Mouse (Mus musculus) gastrocnemius, postnatal 36 days (tissue): ENCODE data around the gene Krtap19-5. TPM values are rescaled to one million over a fixed set of nuclear protein-coding genes. Genes with fewer than 3 reads are reported as not detected.

ENCODE experiments used
- DNase-seq, 2 experiments: peaks; one replicate each; pipeline ENCODE4 v3.0.0; 2022
- intact Hi-C: fragments of 180-260 bp; cut with DNase I; formaldehyde crosslinking; loops from one replicate; pipeline ENCODE4 v1.15.1; 2025
- long read RNA-seq, 2 experiments: library from polyadenylated mRNA; stranded (forward); transcript quantifications; one replicate each; pipeline ENCODE4 v2.0.0; 2021
- total RNA-seq, 2 experiments: library from RNA; stranded (reverse); gene quantifications; 2 replicates each; pipeline ENCODE4 v1.2.3; 2021

Gene Krtap19-5
- total RNA-seq, result not detected
- long read RNA-seq, experiment 1, result 0 reads
- long read RNA-seq, experiment 2, result 0 reads

GRCm38 (mm10) chr16:88896357-88896756 is at the start of gene Krtap19-5:
Gene Krtap19-5, minus strand, starts transcription at chr16:88896457.
- DNase-seq, result no peak
- intact Hi-C loops, result no loop called here

DNA sequence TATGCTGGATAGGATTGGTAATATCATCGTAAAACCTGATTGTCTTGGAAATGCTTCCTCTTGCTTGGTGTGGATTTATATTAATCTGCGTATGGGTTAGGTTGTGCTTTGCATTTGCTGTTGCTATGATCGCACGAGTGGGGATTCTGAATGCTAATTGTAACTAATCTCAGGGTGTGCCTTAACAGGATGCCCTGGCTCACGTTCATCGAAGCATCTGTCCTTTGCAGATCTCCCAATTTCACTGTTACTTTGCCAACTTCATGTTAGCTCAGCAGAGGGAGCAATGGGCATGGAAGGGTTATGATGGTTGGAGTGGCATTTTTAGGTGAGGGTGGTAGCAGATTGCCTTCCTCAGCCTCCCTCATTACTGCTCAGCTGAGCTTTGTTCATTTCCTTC is 44.8 kb upstream of the Krtap19-5 start:
- DNase-seq, result no peak
- intact Hi-C loops, result no loop called here

- DNase-seq, result no peak
These were observed 42.0 kb upstream of the Krtap19-5 start for GRCm38 (mm10) chr16:88938252-88938651.

DNA sequence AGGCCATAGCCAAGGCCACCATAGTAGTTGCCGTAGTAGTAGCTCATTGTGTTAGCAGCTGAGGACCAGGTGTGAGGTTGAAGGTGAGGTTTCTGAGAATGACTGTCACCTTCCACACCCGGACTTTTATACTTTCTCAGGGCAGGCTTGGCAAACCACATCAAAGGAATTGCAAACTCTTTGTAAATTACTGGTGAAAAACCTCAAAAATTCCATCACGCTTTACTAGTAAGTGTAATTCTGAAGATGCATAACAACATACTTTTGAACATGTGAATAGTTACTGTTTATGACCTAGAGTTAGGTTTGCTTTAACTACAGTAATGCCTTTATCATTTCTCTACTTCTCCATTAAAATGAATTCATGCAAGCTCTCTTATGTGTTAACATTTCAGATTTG is 35.9 kb upstream of the Krtap19-5 start, which contains the start of gene Krtap19-9b:
Krtap19-9b (minus strand) TSS at position 101 of the 400 bp plus-strand sequence.
- intact Hi-C loops, result no loop called here
- DNase-seq, result no peak

More at GRCm38 (mm10) chr16:88938252-88938651, 42.0 kb upstream of the Krtap19-5 start:
- intact Hi-C loops, result no loop called here

DNA sequence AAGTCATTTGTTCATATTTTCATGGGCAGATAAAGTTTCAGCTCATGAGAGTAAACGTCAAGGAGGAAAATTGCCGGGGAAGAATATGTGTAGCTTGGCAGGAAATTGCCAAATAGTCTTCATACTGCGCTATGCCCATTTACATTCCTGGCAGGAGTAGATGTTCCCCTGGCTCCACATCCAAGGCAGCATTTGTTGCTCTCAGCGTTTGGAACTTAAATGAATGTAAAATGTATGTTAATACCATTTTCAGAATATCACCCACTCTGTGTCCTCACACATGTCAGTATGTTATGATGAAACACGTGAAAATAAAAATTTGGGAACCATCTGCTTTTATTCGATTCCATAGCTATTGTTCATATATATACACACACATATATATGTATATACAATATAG is 9.4 kb downstream of the Krtap19-5 start:
- intact Hi-C loops, result no loop called here
- DNase-seq, result no peak

DNA sequence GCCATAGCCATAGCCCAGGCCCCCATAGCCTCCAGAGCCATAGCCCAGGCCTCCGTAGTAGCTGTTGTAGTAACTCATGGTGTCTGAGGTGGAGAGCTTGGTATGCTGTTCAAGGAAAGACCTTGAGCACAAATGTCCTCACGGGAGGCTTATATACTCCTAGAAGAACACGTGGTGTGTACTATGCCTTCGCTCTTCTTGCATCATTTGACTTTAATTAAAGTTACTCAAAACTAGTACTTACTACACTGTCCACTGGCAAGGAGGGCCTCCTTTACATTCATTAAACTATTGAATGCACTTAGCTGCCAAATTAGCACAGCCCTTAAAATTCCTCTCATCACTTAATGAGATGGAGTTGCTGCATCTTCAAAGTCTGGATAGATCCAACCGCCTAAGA is 11.3 kb downstream of the Krtap19-5 start, which contains the start of gene Krtap19-4:
Krtap19-4 (minus strand) TSS at position 101 of the 400 bp plus-strand sequence.
- intact Hi-C loops, result no loop called here

GRCm38 (mm10) chr16:88877938-88878337 is 18.3 kb downstream of the Krtap19-5 start, which contains the start of gene Krtap19-3:
Gene Krtap19-3, minus strand, starts transcription at chr16:88878038.
- intact Hi-C loops, result no loop called here
- DNase-seq, result no peak

More for the DNA sequence above, 11.3 kb downstream of the Krtap19-5 start, which contains the start of gene Krtap19-4:
- no peak for DNase-seq

DNA sequence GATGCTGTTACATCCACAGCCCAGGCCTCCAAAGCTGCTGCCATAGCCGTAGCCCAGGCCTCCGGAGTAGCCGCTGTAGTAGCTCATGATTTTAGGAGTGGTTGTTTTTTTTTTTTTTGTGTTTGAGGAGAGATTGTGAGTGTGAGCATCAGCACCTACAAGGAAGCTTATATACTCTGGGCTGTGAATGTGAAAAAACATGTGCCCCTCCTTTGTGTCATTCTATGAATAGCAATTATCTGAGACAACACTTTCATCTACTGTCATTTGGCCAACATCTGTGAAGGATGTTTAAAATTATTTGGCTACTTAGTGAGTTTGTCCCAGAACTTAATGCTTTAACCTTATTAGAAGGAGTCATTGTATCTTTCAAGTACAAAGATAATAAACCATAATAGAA is 22.1 kb downstream of the Krtap19-5 start, which contains the start of gene Krtap19-2:
Krtap19-2 (minus strand) TSS at position 101 of the 400 bp plus-strand sequence.
- DNase-seq, result no peak
- intact Hi-C loops, result no loop called here

DNA sequence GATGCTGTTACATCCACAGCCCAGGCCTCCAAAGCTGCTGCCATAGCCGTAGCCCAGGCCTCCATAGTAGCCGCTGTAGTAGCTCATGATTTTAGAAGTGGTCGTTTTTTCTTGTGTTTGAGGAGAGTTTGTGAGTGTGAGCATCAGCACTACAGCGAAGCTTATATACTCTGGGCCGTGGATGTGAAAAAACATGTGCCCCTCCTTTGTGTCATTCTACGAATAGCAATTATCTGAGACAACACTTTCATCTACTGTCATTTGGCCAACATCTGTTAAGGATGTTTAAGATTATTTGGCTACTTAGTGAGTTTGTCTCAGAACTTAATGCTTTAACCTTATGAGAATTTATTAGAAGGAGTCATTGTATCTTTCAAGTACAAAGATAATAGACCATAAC is 26.9 kb downstream of the Krtap19-5 start, which contains the start of gene Krtap19-1:
Krtap19-1 (minus strand) TSS at position 101 of the 400 bp plus-strand sequence.
- intact Hi-C loops, result no loop called here
- no peak for DNase-seq

GRCm38 (mm10) chr16:88864887-88865407 is 31.3 kb downstream of the Krtap19-5 start:
- intact Hi-C loops, result no loop called here
- DNase-seq, result no peak

DNA sequence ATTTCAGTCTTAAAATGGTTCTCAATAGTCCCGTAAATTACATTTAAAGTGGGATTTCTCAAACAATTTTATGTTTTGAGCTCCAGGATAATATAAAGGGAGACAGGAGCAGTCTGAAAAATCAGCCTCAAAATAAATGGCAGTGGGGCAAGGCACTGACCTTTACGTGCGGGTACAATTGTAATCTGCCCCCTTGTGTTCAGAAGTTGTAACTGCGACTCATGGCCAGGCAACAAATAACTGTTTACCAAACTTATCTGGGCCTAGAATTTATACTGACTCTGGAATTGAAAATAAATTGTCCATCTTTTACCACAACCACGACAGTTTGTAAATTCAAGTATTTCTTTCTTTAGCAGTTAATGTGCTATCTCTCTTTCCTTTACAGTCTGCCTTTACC is 44.8 kb downstream of the Krtap19-5 start:
- intact Hi-C loops, result loop anchor here (5.0 kb wide), 1 partner anchor 194 kb away; no protein-coding TSS in a partner anchor
- DNase-seq, result no peak

DNA sequence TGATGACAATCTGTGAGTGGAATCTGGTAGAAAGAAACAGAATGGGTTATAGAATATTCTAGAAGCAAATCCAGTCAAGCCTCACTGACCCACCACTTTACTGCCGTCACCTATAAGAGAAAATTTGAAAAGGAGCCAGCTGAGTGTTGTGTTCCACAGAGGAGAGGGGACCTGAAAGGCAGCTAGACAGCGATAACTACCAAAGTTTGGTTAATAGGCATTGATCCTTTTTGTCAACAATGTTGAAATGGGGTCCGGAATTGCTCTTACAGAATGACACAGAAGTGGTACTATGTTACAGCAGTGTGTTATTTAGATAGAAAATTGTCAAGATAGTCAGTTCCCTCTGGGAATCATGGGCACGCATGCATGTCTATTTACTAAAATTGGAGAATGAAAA is 47.7 kb downstream of the Krtap19-5 start:
- intact Hi-C loops, result no loop called here
- no peak for DNase-seq

GRCm38 (mm10) chr16:88847363-88847762 is 48.9 kb downstream of the Krtap19-5 start:
- no peak for DNase-seq
- intact Hi-C loops, result no loop called here

Other genes with a start within 250 kb of the Krtap19-5 start
- gene Krtap26-1, start 248.7 kb downstream of the Krtap19-5 start, total RNA-seq, result not detected
- not detected for gene Krtap27-1, start 224.8 kb downstream of the Krtap19-5 start, total RNA-seq
- gene 2310061N02Rik, start 188.5 kb downstream of the Krtap19-5 start, total RNA-seq, result not detected
- not detected for gene Krtap13-1, start 167.6 kb downstream of the Krtap19-5 start, total RNA-seq
- gene Krtap13, start 144.8 kb downstream of the Krtap19-5 start, total RNA-seq, result not detected
- not detected for gene 2310034C09Rik, start 137.6 kb downstream of the Krtap19-5 start, total RNA-seq
- not detected for gene 2310057N15Rik, start 122.3 kb downstream of the Krtap19-5 start, total RNA-seq
- not detected for gene Gm5965, start 118.6 kb downstream of the Krtap19-5 start, total RNA-seq
- gene Gm20741, start 84.2 kb downstream of the Krtap19-5 start, total RNA-seq, result not detected
- gene Krtap15, start 76.2 kb downstream of the Krtap19-5 start, total RNA-seq, result not detected
- gene Krtap14, start 70.3 kb downstream of the Krtap19-5 start, total RNA-seq, result not detected
- gene Krtap19-1, start 27.0 kb downstream of the Krtap19-5 start, total RNA-seq, result not detected
- not detected for gene Krtap19-2, start 22.2 kb downstream of the Krtap19-5 start, total RNA-seq
- gene Krtap19-3, start 18.4 kb downstream of the Krtap19-5 start, total RNA-seq, result not detected
- not detected for gene Krtap19-4, start 11.4 kb downstream of the Krtap19-5 start, total RNA-seq
- not detected for gene Krtap19-9b, start 35.8 kb upstream of the Krtap19-5 start, total RNA-seq
- gene Krtap16-3, start 66.4 kb upstream of the Krtap19-5 start, total RNA-seq, result not detected
- gene Krtap22-2, start 114.3 kb upstream of the Krtap19-5 start, total RNA-seq, result not detected
- not detected for gene Gm10229, start 118.8 kb upstream of the Krtap19-5 start, total RNA-seq
- not detected for gene Krtap6-1, start 135.2 kb upstream of the Krtap19-5 start, total RNA-seq
- not detected for gene Gm10228, start 145.0 kb upstream of the Krtap19-5 start, total RNA-seq
- gene Krtap6-5, start 151.4 kb upstream of the Krtap19-5 start, total RNA-seq, result not detected
- gene 1110025L11Rik, start 167.5 kb upstream of the Krtap19-5 start, total RNA-seq, result not detected
- gene Krtap6-3, start 187.6 kb upstream of the Krtap19-5 start, total RNA-seq, result not detected
- gene Gm6358, start 244.4 kb upstream of the Krtap19-5 start, total RNA-seq, result not detected